Comparison of ENCODE assay signal across 13 mouse cellular contexts in the genomic region with DNA sequence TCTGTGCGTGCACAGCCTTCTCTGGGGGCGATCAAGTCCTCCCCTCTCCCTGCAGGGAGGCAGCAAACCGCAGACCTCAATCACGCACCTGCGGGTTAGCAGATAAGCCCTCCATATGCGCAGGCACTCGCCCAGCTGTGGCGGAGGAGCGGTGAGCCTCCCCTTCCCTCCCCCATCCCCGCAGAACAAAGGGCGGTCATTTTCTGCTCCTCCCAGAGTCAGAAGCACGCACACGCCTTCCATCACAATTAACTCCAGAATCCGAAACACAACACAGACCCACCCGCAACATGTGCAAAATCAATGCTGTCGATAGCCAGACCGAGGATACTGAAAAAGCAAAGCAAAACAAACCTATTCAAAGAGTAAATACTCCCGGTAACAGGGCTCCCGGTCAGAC. TPM values are rescaled to one million over a fixed set of nuclear protein-coding genes. Genes with fewer than 3 reads are reported as not detected.
A peak's percentile ranks its signal among the peaks of the same experiment; 100 is the strongest.
DNase-seq lines count a peak whose midpoint lies in the region; ATAC-seq lines count a peak whose summit lies in the region.
"Had no signal": no experiment of that assay in that cellular context is flagged by ENCODE, and none has a peak within 500 bp of the region (broad histone marks: within the 10 kb centered on the region; RNA-seq: fewer than 3 reads in every experiment).

No protein-coding gene starts in this region.

- no peaks in the 10 kb centered on the region for H3K9me3 ChIP-seq in kidney, embryonic 14.5 days (ENCODE audit: control insufficient read depth, low read length)
- no peaks in the 10 kb centered on the region for H3K9me3 ChIP-seq in forebrain, embryonic 11.5 days (ENCODE audit: control insufficient read depth, low read length)
- no peaks in the 10 kb centered on the region for H3K9me3 ChIP-seq in limb, embryonic 10.5 days (replicated peaks)
- H3K9me3 ChIP-seq in neural tube, embryonic 15.5 days (replicated peaks) = no peaks in the 10 kb centered on the region
- H3K9me3 ChIP-seq: limb, embryonic 15.5 days had no signal

- H3K4me1 ChIP-seq in kidney, embryonic 14.5 days (ENCODE audit: control insufficient read depth, insufficient read depth, low read length) = no peaks in the 10 kb centered on the region
- peaks cover 5% of the 10 kb centered on the region; the same call in 1 of the 2 replicates for H3K4me1 ChIP-seq in forebrain, embryonic 11.5 days (replicated peaks; ENCODE audit: control insufficient read depth, insufficient read depth, low read length)
- H3K4me1 ChIP-seq in limb, embryonic 10.5 days = peaks cover 9% of the 10 kb centered on the region
- peaks cover 30% of the 10 kb centered on the region for H3K4me1 ChIP-seq in neural tube, embryonic 15.5 days

- ATAC-seq in kidney, embryonic 14.5 days (ENCODE audit: low FRiP score, low TSS enrichment) = no peak
- no peak for ATAC-seq in forebrain, embryonic 11.5 days (replicated peaks; ENCODE audit: low FRiP score)
- peak; percentile 74 for ATAC-seq in neural tube, embryonic 15.5 days (ENCODE audit: low FRiP score)

- no peak for DNase-seq in kidney, adult 8-10 months
- peak; percentile 66 for DNase-seq in forebrain, embryonic 11.5 days (ENCODE audit: low spot score)
- DNase-seq in limb, embryonic 10.5 days (ENCODE audit: low spot score) = peak; percentile 36
- DNase-seq in thymus, adult 18-20 months = no peak
- DNase-seq in testis, postnatal 10 days (ENCODE audit: low spot score) = no peak
- no peak for DNase-seq in cerebellum, adult 9-11 months
- DNase-seq: cerebellum, adult 11 months; kidney, postnatal 4 days; thymus, adult 2 months had no signal

- no peak overlapping the region for H3K9ac ChIP-seq in kidney, embryonic 14.5 days (ENCODE audit: low read depth, low read length)
- 0 out of 2 replicates have a peak overlapping the region, but pooled peaks have one; percentile 17 for H3K9ac ChIP-seq in forebrain, embryonic 11.5 days (ENCODE audit: low read length)
- peak overlapping the region; percentile 44 for H3K9ac ChIP-seq in neural tube, embryonic 15.5 days (replicated peaks)
- H3K9ac ChIP-seq: limb, embryonic 15.5 days had no signal

- H3K36me3 ChIP-seq in kidney, embryonic 14.5 days (ENCODE audit: control insufficient read depth, insufficient read depth, low read length) = no peaks in the 10 kb centered on the region
- no peaks in the 10 kb centered on the region for H3K36me3 ChIP-seq in forebrain, embryonic 11.5 days (ENCODE audit: control insufficient read depth, insufficient read depth, low read length)
- H3K36me3 ChIP-seq in limb, embryonic 10.5 days = no peaks in the 10 kb centered on the region
- H3K36me3 ChIP-seq in neural tube, embryonic 15.5 days = no peaks in the 10 kb centered on the region
- H3K36me3 ChIP-seq: limb, embryonic 15.5 days had no signal

- 0 out of 2 replicates have a peak overlapping the region, but pooled peaks have one; percentile 17 for H3K4me2 ChIP-seq in kidney, embryonic 14.5 days (replicated peaks; ENCODE audit: low read depth, low read length)
- peak overlapping the region; percentile 43 for H3K4me2 ChIP-seq in forebrain, embryonic 11.5 days (ENCODE audit: low read depth, low read length, severe bottlenecking)
- peak overlapping the region; percentile 50 for H3K4me2 ChIP-seq in neural tube, embryonic 15.5 days
- H3K4me2 ChIP-seq: limb, embryonic 15.5 days had no signal

- H3K27ac ChIP-seq in kidney, embryonic 14.5 days (ENCODE audit: low read depth, low read length) = no peak overlapping the region
- no peak overlapping the region for H3K27ac ChIP-seq in forebrain, embryonic 11.5 days (ENCODE audit: low read depth, low read length)
- no peak overlapping the region for H3K27ac ChIP-seq in limb, embryonic 10.5 days
- H3K27ac ChIP-seq in neural tube, embryonic 15.5 days (replicated peaks) = peak overlapping the region; percentile 70
- H3K27ac ChIP-seq: limb, embryonic 15.5 days; macrophage had no signal

- H3K27me3 ChIP-seq in kidney, embryonic 14.5 days (ENCODE audit: control insufficient read depth, insufficient read depth, low read length) = peaks cover 16% of the 10 kb centered on the region
- H3K27me3 ChIP-seq in forebrain, embryonic 11.5 days (ENCODE audit: control insufficient read depth, insufficient read depth, low read length) = peaks cover 3% of the 10 kb centered on the region
- H3K27me3 ChIP-seq in limb, embryonic 10.5 days (ENCODE audit: low read depth, poor library complexity, severe bottlenecking) = peaks cover 57% of the 10 kb centered on the region
- peaks cover 2% of the 10 kb centered on the region; the same call in 1 of the 2 replicates for H3K27me3 ChIP-seq in neural tube, embryonic 15.5 days (replicated peaks)

- 2% methylated on average over 19 of the region's 19 CpGs for WGBS in kidney, embryonic 14.5 days
- WGBS in forebrain, embryonic 11.5 days = 1% methylated on average over 19 of the region's 19 CpGs
- 1% methylated on average over 19 of the region's 19 CpGs for WGBS in limb, embryonic 10.5 days
- 1% methylated on average over 19 of the region's 19 CpGs for WGBS in neural tube, embryonic 15.5 days

- H3K4me3 ChIP-seq in kidney, embryonic 14.5 days (ENCODE audit: low read length) = no peak overlapping the region
- H3K4me3 ChIP-seq in forebrain, embryonic 11.5 days (ENCODE audit: low read depth, low read length) = peak overlapping the region; percentile 1; the same call in 1 of the 2 replicates
- peak overlapping the region; percentile 17; the same call in 1 of the 2 replicates for H3K4me3 ChIP-seq in limb, embryonic 10.5 days
- H3K4me3 ChIP-seq in neural tube, embryonic 15.5 days (replicated peaks) = peak overlapping the region; percentile 17
- H3K4me3 ChIP-seq: limb, embryonic 15.5 days had no signal

RNA-seq across cellular contexts. Expression of a gene that starts 22.4 kb away (rescaled TPM):
- polyA plus RNA-seq in kidney, embryonic 14.5 days (2014; fragmentation: Nextera tagmentation; extraction: Ambion mirVana) = 5.7 and 6.3 TPM in 2 replicates
- 3.2 and 4.0 TPM in 2 replicates for polyA plus RNA-seq in forebrain, embryonic 11.5 days (2014; fragmentation: Nextera tagmentation; extraction: Ambion mirVana)
- 1.0 and 1.2 TPM in 2 replicates for polyA plus RNA-seq in limb, embryonic 10.5 days (2016; fragmentation: Nextera tagmentation; extraction: Ambion mirVana)
- polyA plus RNA-seq in neural tube, embryonic 15.5 days (2015; fragmentation: Nextera tagmentation; extraction: Ambion mirVana) = 60.5 and 71.4 TPM in 2 replicates
- polyA plus RNA-seq: macrophage had no signal

Comparison
In these comparisons a context has a peak if more than half of its experiments do, and no peak if none do; other contexts are left out.
1. DNase-seq: peak in forebrain, embryonic 11.5 days (single experiment) and limb, embryonic 10.5 days (single experiment); none in kidney, adult 8-10 months (0 of 2), thymus, adult 18-20 months (0 of 2), testis, postnatal 10 days (single experiment) and cerebellum, adult 9-11 months (single experiment).
2. Peak in every context shown above with its lines, with median percentiles within 50 percentile points of each other: H3K4me2 ChIP-seq.